Mouse (Mus musculus) stomach, embryonic 14.5 days (tissue): ENCODE data around the gene Ogfrl1. TPM values are rescaled to one million over a fixed set of nuclear protein-coding genes. Genes with fewer than 3 reads are reported as not detected.
A peak's percentile ranks its signal among the peaks of the same experiment; 100 is the strongest.
"Not testable (repeated sequence)": the region's sequence is repeated elsewhere in the genome, so short reads cannot be mapped to it uniquely, and the experiment has no call there.

Source experiments
- ATAC-seq: fragments of 200-750 bp; cut with Nextera tagmentation; 2 replicates; pipeline ENCODE4 v1.8.0; 2017; ENCODE audit warnings: low read depth, moderate TSS enrichment; ENCODE audit not compliant: insufficient number of reproducible peaks, insufficient read depth, low FRiP score
- H3K27ac ChIP-seq: fragments of 300-500 bp; sonication (generic); 2 replicates; pipeline ENCODE4 v1.5.1; 2014; ENCODE audit warnings: mild to moderate bottlenecking, low read length, moderate library complexity, mixed read lengths
- H3K27me3 ChIP-seq: fragments of 300-500 bp; sonication (generic); 2 replicates; pipeline ENCODE4 v1.6.1; 2014; ENCODE audit warnings: low read length, control low read depth, mixed read lengths; ENCODE audit not compliant: control insufficient read depth, insufficient read depth
- H3K36me3 ChIP-seq: fragments of 300-500 bp; sonication (generic); 2 replicates; pipeline ENCODE4 v1.6.1; 2014; ENCODE audit warnings: mild to moderate bottlenecking, control low read depth, low read length, moderate library complexity, mixed read lengths; ENCODE audit not compliant: control insufficient read depth, insufficient read depth
- H3K4me1 ChIP-seq: fragments of 300-500 bp; sonication (generic); 2 replicates; pipeline ENCODE4 v1.6.1; 2014; ENCODE audit warnings: low read length, control low read depth, mixed read lengths; ENCODE audit not compliant: control insufficient read depth, insufficient read depth
- H3K4me2 ChIP-seq: fragments of 300-500 bp; sonication (generic); replicated peaks from 2 replicates; pipeline ENCODE4 v1.6.1; 2014; ENCODE audit warnings: low read depth, low read length, control low read depth
- H3K4me3 ChIP-seq: fragments of 300-500 bp; sonication (generic); 2 replicates; pipeline ENCODE4 v1.5.1; 2014; ENCODE audit warnings: low read depth, low read length, control low read depth
- H3K9ac ChIP-seq: fragments of 300-500 bp; sonication (generic); replicated peaks from 2 replicates; pipeline ENCODE4 v1.6.1; 2014; ENCODE audit warnings: low read depth, mild to moderate bottlenecking, control low read depth, low read length, moderate library complexity, mixed read lengths
- H3K9me3 ChIP-seq: fragments of 300-500 bp; sonication (generic); 2 replicates; pipeline ENCODE4 v1.6.1; 2016; ENCODE audit warnings: low read depth, low read length, control low read depth; ENCODE audit not compliant: control insufficient read depth
- WGBS: fragments of 180-500 bp; shearing (Covaris S2); extraction: QIAGEN DNeasy Blood & Tissue Kit; methylation state at CpG from one replicate; pipeline ENCODE4 v1.1.7; 2014; 5-methylcytosine and 5-hydroxymethylcytosine counted together
- polyA plus RNA-seq: library from polyadenylated mRNA; unstranded; fragments of >200 nt; fragmentation: Nextera tagmentation; extraction: Ambion mirVana; gene quantifications from 2 replicates; pipeline ENCODE4 v1.2.1, GENCODE M21; 2014

Ogfrl1 gene
- polyA plus RNA-seq, 1 experiment from 2014 or later = 5.3 TPM

GRCm38 (mm10) chr1:23402401-23402800 lies 4.8 kb upstream of the Ogfrl1 start:
- H3K27ac ChIP-seq = no peak overlapping the region
- H3K27me3 ChIP-seq = no peaks in the 10 kb centered on the region
- 79% methylated on average over 3 of the region's 3 CpGs for WGBS
- H3K9me3 ChIP-seq = no peaks in the 10 kb centered on the region
- no peak overlapping the region for H3K9ac ChIP-seq
- no peaks in the 10 kb centered on the region for H3K36me3 ChIP-seq
- no peaks in the 10 kb centered on the region for H3K4me1 ChIP-seq
- no peak for ATAC-seq
- H3K4me2 ChIP-seq = no peak overlapping the region
- no peak overlapping the region for H3K4me3 ChIP-seq

GRCm38 (mm10) chr1:23399552-23399951 lies 2.0 kb upstream of the Ogfrl1 start:
- no peaks in the 10 kb centered on the region for H3K9me3 ChIP-seq
- H3K4me3 ChIP-seq = no peak overlapping the region
- H3K27ac ChIP-seq = no peak overlapping the region
- 60% methylated on average over 1 of the region's 1 CpGs for WGBS
- no peak for ATAC-seq
- H3K9ac ChIP-seq = no peak overlapping the region
- no peaks in the 10 kb centered on the region for H3K4me1 ChIP-seq
- H3K27me3 ChIP-seq = no peaks in the 10 kb centered on the region
- H3K36me3 ChIP-seq = no peaks in the 10 kb centered on the region
- H3K4me2 ChIP-seq = no peak overlapping the region

DNA sequence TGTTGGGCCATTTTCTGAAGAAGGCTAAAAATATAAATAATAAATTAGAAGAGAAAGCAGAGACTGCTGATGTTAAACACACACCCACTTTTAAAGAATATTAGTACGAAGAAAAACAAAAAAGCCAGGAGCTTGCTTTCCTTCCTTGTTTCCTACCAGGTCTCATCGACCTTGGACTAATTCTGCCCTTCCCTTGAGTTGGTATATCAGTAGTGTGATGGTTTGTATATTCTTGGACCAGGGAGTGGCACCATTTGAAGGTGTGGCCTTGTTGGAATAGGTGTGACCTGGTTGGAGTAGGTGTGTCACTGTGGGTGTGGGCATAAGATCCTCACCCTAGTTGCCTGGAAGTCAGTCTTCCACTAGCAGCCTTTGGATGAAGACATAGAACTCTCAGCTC lies 3.2 kb downstream of the Ogfrl1 start:
- 81% methylated on average over 2 of the region's 2 CpGs for WGBS
- H3K27me3 ChIP-seq, H3K4me2 ChIP-seq, H3K27ac ChIP-seq, H3K9me3 ChIP-seq, H3K36me3 ChIP-seq, H3K4me3 ChIP-seq, ATAC-seq, H3K9ac ChIP-seq, H3K4me1 ChIP-seq: not testable (repeated sequence)

DNA sequence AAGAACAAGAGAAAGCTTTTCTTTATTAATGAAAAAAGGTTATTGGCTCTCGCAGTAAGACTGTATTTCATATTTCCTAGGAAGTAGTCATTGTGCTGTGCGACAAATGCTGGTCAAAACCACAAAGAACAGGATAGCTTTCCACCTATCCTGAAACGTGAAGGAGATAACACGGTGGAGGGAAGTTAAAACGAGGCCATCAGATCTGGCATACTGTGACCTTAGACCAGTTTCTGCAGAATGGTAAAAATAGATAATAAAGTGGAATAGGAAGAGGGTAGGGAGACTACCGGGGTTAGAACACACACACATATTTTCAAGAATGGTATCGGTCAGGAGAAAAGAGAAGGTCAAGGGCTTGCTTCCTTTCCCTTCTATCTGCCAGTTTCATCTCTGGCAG lies 5.8 kb downstream of the Ogfrl1 start:
- Histone ChIP-seq H3K36me3 (no peaks in the 10 kb centered on the region), H3K9ac (no peak overlapping the region), H3K4me1 (no peaks in the 10 kb centered on the region), H3K27ac (no peak overlapping the region), H3K4me3 (no peak overlapping the region), H3K27me3 (no peaks in the 10 kb centered on the region), H3K4me2 (no peak overlapping the region), H3K9me3 (no peaks in the 10 kb centered on the region)
- ATAC-seq = no peak
- WGBS = 76% methylated on average over 7 of the region's 7 CpGs

- H3K4me2 ChIP-seq = no peak overlapping the region
Observed at GRCm38 (mm10) chr1:23384326-23384725, 13.2 kb downstream of the Ogfrl1 start.

GRCm38 (mm10) chr1:23382806-23383653 lies 14.5 kb downstream of the Ogfrl1 start:
- WGBS = under 1% methylated on average over 48 of the region's 93 CpGs
- peak overlapping the region; percentile 82; the same call in 1 of the 2 replicates for H3K27ac ChIP-seq
- peaks cover 12% of the 10 kb centered on the region; the same call in 1 of the 2 replicates for H3K4me1 ChIP-seq
- peak overlapping the region; percentile 95 for H3K4me2 ChIP-seq
- H3K9me3 ChIP-seq = no peaks in the 10 kb centered on the region
- H3K27me3 ChIP-seq = no peaks in the 10 kb centered on the region
- H3K4me3 ChIP-seq = peak overlapping the region; percentile 48
- H3K9ac ChIP-seq = peak overlapping the region; percentile 45
- peak; percentile 98 for ATAC-seq
- no peaks in the 10 kb centered on the region for H3K36me3 ChIP-seq

More at GRCm38 (mm10) chr1:23384326-23384725, 13.2 kb downstream of the Ogfrl1 start:
- Histone ChIP-seq H3K9ac (no peak overlapping the region), H3K27me3 (no peaks in the 10 kb centered on the region), H3K27ac (no peak overlapping the region), H3K36me3 (no peaks in the 10 kb centered on the region), H3K9me3 (no peaks in the 10 kb centered on the region), H3K4me1 (peaks cover 12% of the 10 kb centered on the region; the same call in 1 of the 2 replicates), H3K4me3 (no peak overlapping the region)
- 82% methylated on average over 6 of the region's 6 CpGs for WGBS
- no peak for ATAC-seq

- no peak; the same call in 1 of the 2 replicates for ATAC-seq
- H3K27ac ChIP-seq = peak overlapping the region; percentile 82; the same call in 1 of the 2 replicates
- H3K4me2 ChIP-seq = peak overlapping the region; percentile 95
- peaks cover 12% of the 10 kb centered on the region; the same call in 1 of the 2 replicates for H3K4me1 ChIP-seq
- H3K27me3 ChIP-seq = no peaks in the 10 kb centered on the region
- H3K9me3 ChIP-seq = no peaks in the 10 kb centered on the region
- no peaks in the 10 kb centered on the region for H3K36me3 ChIP-seq
- H3K9ac ChIP-seq = peak overlapping the region; percentile 45
- peak overlapping the region; percentile 48 for H3K4me3 ChIP-seq
- WGBS = under 1% methylated on average over 21 of the region's 21 CpGs
Observed at GRCm38 (mm10) chr1:23382461-23382805, 15.1 kb downstream of the Ogfrl1 start.

GRCm38 (mm10) chr1:23382037-23382436 lies 15.5 kb downstream of the Ogfrl1 start:
- no peak overlapping the region; the same call in 1 of the 2 replicates for H3K9ac ChIP-seq
- H3K4me2 ChIP-seq = peak overlapping the region; percentile 95
- 11% methylated on average over 9 of the region's 9 CpGs for WGBS
- no peaks in the 10 kb centered on the region for H3K36me3 ChIP-seq
- H3K27ac ChIP-seq = no peak overlapping the region
- peaks cover 12% of the 10 kb centered on the region; the same call in 1 of the 2 replicates for H3K4me1 ChIP-seq
- H3K4me3 ChIP-seq = peak overlapping the region; percentile 48
- ATAC-seq = no peak
- no peaks in the 10 kb centered on the region for H3K9me3 ChIP-seq
- no peaks in the 10 kb centered on the region for H3K27me3 ChIP-seq
